Mouse (Mus musculus) stomach, embryonic 14.5 days (tissue): ENCODE results near the gene Slc16a13. TPM values are rescaled to one million over a fixed set of nuclear protein-coding genes. Genes with fewer than 3 reads are reported as not detected.

Experiments
- ATAC-seq: fragments of 200-750 bp; cut with Nextera tagmentation; 2 replicates; pipeline ENCODE4 v1.8.0; 2017; ENCODE audit warnings: low read depth, moderate TSS enrichment; ENCODE audit not compliant: insufficient number of reproducible peaks, insufficient read depth, low FRiP score
- H3K27ac ChIP-seq: fragments of 300-500 bp; sonication (generic); 2 replicates; pipeline ENCODE4 v1.5.1; 2014; ENCODE audit warnings: mild to moderate bottlenecking, low read length, moderate library complexity, mixed read lengths
- H3K27me3 ChIP-seq: fragments of 300-500 bp; sonication (generic); 2 replicates; pipeline ENCODE4 v1.6.1; 2014; ENCODE audit warnings: low read length, control low read depth, mixed read lengths; ENCODE audit not compliant: control insufficient read depth, insufficient read depth
- H3K36me3 ChIP-seq: fragments of 300-500 bp; sonication (generic); 2 replicates; pipeline ENCODE4 v1.6.1; 2014; ENCODE audit warnings: mild to moderate bottlenecking, control low read depth, low read length, moderate library complexity, mixed read lengths; ENCODE audit not compliant: control insufficient read depth, insufficient read depth
- H3K4me1 ChIP-seq: fragments of 300-500 bp; sonication (generic); 2 replicates; pipeline ENCODE4 v1.6.1; 2014; ENCODE audit warnings: low read length, control low read depth, mixed read lengths; ENCODE audit not compliant: control insufficient read depth, insufficient read depth
- H3K4me2 ChIP-seq: fragments of 300-500 bp; sonication (generic); replicated peaks from 2 replicates; pipeline ENCODE4 v1.6.1; 2014; ENCODE audit warnings: low read depth, low read length, control low read depth
- H3K4me3 ChIP-seq: fragments of 300-500 bp; sonication (generic); 2 replicates; pipeline ENCODE4 v1.5.1; 2014; ENCODE audit warnings: low read depth, low read length, control low read depth
- H3K9ac ChIP-seq: fragments of 300-500 bp; sonication (generic); replicated peaks from 2 replicates; pipeline ENCODE4 v1.6.1; 2014; ENCODE audit warnings: low read depth, mild to moderate bottlenecking, control low read depth, low read length, moderate library complexity, mixed read lengths
- H3K9me3 ChIP-seq: fragments of 300-500 bp; sonication (generic); 2 replicates; pipeline ENCODE4 v1.6.1; 2016; ENCODE audit warnings: low read depth, low read length, control low read depth; ENCODE audit not compliant: control insufficient read depth
- WGBS: fragments of 180-500 bp; shearing (Covaris S2); extraction: QIAGEN DNeasy Blood & Tissue Kit; methylation state at CpG from one replicate; pipeline ENCODE4 v1.1.7; 2014; 5-methylcytosine and 5-hydroxymethylcytosine counted together
- polyA plus RNA-seq: library from polyadenylated mRNA; unstranded; fragments of >200 nt; fragmentation: Nextera tagmentation; extraction: Ambion mirVana; gene quantifications from 2 replicates; pipeline ENCODE4 v1.2.1, GENCODE M21; 2014

Slc16a13 gene
- polyA plus RNA-seq, 1 experiment from 2014 or later, result 5.6 TPM

DNA sequence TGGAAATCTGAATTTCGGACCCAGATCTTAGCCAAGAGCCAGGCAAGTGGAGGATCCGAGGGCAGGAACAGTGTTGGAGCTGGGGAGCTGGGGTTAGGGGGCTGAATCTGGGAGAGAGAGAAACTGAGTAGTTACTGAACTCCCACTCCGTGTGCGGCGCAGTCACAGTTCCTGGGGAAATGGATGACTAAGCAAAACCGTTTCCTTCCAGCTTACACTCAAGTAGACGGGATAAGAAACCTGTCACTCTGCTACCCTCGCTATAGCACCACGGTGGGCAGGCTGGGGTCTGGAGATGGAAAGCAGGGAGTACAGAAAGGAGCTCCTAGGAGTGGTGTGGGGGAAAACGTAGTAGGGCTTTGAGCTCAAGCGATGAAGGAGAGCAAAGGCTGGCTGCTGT, 29.3 kb upstream of the Slc16a13 start:
- Histone ChIP-seq H3K4me3 (no peak overlapping the region), H3K27me3 (0 out of 2 replicates have a peak, but pooled peaks cover 7% of the 10 kb centered on the region), H3K27ac (no peak overlapping the region), H3K4me2 (no peak overlapping the region), H3K9ac (no peak overlapping the region), H3K9me3 (no peaks in the 10 kb centered on the region), H3K36me3 (no peaks in the 10 kb centered on the region), H3K4me1 (0 out of 2 replicates have a peak, but pooled peaks cover 4% of the 10 kb centered on the region)
- 72% methylated on average over 11 of the region's 11 CpGs for WGBS
- no peak for ATAC-seq

DNA sequence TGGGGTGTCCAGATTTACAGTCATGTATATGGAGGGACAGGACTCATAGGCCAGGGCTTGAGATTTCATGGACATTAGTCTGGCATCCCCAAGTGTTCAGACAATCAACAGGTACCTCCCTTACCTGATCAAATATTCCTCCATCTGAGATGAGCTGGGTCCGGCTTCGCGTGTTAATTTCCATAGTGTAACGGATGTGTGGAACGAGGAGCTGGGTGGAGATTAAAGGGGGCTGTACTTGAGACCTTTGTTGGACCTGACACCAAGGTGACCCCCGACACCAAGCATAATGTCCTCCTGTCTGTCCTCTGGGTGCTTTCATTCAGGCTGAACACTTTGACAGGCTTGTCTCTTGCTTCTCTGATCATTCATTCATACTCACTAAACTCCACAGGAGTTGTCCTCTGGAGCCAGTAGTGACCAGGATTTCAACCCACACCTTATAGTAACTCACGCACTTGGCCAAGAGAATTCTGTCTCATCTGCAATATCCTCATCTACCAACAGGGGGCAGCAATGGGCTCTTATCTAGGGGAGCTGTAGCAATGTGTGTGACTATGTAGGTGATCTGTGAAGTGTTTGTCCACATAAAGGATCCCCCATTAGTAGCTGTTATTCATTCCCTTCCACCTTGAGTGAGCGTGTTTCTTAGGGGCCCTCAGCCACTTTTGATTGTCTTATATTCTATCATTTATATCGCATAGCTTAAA, 26.4 kb upstream of the Slc16a13 start:
- H3K9me3 ChIP-seq, result no peaks in the 10 kb centered on the region
- H3K4me2 ChIP-seq, result no peak overlapping the region
- H3K4me3 ChIP-seq, result no peak overlapping the region
- no peak for ATAC-seq
- H3K4me1 ChIP-seq, result no peaks in the 10 kb centered on the region
- no peaks in the 10 kb centered on the region for H3K27me3 ChIP-seq
- no peak overlapping the region for H3K27ac ChIP-seq
- H3K36me3 ChIP-seq, result no peaks in the 10 kb centered on the region
- WGBS, result 52% methylated on average over 9 of the region's 9 CpGs
- no peak overlapping the region for H3K9ac ChIP-seq

DNA sequence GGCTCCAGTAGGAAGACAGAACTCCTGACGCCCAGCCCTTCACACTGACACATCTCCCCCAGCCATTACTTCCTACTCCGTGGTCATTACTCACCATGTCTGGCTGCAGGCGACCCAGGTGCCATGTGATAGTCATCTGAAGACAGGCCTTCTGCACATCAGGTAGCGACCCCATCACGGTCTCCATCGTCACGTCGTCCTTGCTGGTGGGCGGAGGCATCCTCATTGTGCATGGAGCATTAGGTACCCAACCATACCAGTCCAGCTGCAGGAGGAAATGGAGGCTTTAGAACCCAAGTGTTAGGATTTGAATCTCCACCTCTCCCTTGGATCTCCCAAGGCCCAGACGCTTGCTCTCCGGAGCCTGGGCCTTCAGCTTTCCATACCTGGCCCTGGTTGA, 21.7 kb upstream of the Slc16a13 start:
- Histone ChIP-seq H3K4me2 (no peak overlapping the region), H3K27me3 (no peaks in the 10 kb centered on the region), H3K36me3 (no peaks in the 10 kb centered on the region), H3K27ac (no peak overlapping the region), H3K9me3 (no peaks in the 10 kb centered on the region), H3K4me1 (peaks cover 12% of the 10 kb centered on the region), H3K9ac (no peak overlapping the region), H3K4me3 (no peak overlapping the region)
- ATAC-seq, result no peak
- 71% methylated on average over 11 of the region's 11 CpGs for WGBS

DNA sequence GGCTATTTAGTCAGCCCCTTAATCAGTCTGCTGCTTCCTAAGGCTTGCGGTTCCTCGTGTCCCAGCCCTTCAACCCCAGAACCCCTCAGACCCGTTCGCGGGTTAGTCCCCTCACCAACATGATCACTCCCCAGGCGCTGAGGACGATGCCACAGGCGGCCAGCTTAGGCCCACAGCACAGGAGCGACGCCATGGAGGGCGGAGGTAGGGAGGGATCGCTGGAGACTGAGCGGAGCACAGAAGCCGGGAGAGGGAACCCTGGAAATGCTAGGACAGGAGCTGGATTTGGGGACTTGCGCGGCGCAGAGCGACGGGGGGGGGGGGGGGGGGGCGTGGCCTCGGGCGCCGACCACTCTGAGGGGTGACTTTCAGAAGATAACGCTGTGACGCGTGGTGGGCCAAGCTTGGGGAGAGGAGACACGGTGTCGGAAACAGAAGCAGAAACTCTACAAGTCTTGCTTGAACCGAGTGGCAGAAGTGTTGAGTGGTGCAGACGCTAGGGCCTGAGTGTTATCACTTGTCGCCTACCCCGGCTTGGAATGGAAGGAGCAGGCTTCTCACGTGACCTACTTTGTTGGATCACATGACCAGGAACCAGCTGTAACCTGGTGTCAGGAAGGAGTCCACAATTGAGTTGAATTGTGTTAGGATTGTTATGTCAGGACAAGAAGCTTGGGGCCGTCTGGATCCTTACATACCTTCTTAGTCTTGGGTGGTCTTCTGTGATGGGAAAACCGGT, 18.8 kb upstream of the Slc16a13 start, which contains the start of the genes Gm21988 and Rnasek:
Gene Gm21988 (minus strand): TSS at position 290 of the 739 bp plus-strand sequence.
Gene Rnasek (minus strand): TSS at position 302 of the 739 bp plus-strand sequence.
- Histone ChIP-seq H3K36me3 (peaks cover 6% of the 10 kb centered on the region), H3K4me2 (peak within 1 kb of the TSS; percentile 96), H3K4me1 (peaks cover 18% of the 10 kb centered on the region), H3K27ac (peak within 1 kb of the TSS; percentile 34), H3K27me3 (no peaks in the 10 kb centered on the region), H3K4me3 (peak within 1 kb of the TSS; percentile 64), H3K9me3 (no peaks in the 10 kb centered on the region), H3K9ac (peak within 1 kb of the TSS; percentile 58)
- under 1% methylated on average over 29 of the region's 35 CpGs for WGBS
- ATAC-seq, result 0 out of 2 replicates have a peak, but pooled peaks have one; percentile 29

DNA sequence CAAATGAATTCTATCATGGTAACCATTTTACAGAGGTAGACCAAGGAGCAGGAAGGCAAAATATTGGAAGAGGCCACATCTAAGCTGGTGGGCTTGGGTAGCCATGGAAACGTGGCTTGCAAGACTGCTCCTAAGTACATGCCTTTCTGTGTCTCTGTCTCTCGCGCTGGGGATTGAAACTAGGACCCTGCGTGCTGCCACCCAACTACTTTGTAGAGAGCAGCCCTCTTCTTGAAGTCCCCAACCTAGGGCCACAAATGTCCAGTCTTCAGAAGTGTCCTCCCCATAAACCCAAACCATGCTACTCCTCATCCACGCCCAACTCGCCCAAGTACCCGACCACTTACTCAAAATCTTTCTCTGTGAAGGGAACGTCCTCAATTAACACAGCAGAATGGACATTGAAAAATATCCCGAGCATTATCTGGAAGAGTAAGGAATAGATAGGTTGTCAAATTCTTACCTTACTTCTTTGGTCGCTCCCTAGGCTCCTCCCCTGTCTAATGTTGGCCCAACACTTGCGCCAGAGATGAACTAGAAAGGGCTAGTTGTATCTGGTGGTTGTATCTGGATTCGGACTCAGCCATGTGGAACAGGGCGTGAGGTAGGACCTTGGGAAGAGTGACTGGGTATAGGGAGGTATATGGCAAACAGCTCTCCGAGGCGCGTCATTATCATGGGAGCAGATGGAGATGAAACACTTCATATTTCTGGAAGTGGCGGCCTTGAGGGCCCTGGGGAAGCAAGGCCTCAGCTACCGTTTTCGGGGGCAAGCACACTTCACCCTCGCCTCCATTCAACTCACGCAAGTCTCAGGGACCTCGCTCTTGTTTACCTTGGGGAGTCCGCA, 18.0 kb upstream of the Slc16a13 start:
- Histone ChIP-seq H3K4me3 (peak overlapping the region; percentile 64), H3K9ac (peak overlapping the region; percentile 89), H3K27ac (peak overlapping the region; percentile 94), H3K36me3 (peaks cover 6% of the 10 kb centered on the region), H3K27me3 (no peaks in the 10 kb centered on the region), H3K4me2 (peak overlapping the region; percentile 96), H3K4me1 (peaks cover 22% of the 10 kb centered on the region), H3K9me3 (no peaks in the 10 kb centered on the region)
- 12% methylated on average over 23 of the region's 23 CpGs for WGBS
- ATAC-seq, result no peak

DNA sequence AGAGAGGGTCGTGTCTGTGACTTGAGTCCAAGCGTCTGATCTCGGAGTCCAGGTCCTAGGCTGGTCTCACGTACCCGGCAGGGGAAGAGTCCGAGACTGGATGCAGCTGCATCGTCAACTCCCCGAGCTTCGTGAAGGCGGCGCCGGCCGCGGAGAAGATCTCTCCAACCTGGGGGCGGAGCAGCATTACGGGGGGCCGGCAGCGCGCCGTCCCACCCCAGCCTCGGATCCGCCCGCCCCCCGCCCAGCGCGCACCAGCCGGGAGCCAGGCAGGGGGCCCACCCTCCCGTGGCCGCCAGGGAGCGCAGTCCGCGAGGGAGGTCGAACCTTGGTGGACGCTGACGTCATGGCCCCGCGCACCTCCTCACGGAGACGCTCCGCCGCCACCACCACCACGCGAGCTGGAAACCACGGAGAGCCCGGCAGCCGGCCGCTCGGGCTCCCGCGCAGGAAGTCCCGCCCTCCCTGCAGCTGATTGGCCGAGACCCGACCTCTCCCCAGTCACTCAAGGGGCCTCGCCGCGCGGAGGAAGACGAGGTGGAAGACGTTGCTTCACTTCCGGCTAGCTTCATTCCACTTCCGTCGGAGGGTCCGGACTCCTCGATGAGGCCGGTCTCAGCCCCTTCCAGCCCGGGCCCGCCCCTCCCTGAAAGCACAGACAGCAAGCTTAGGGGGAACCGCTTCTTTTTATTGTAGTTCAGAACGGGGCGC, 16.7 kb upstream of the Slc16a13 start, which contains the start of gene 0610010K14Rik:
Gene 0610010K14Rik (minus strand): TSS at position 458 of the 711 bp plus-strand sequence.
- H3K9me3 ChIP-seq, result no peaks in the 10 kb centered on the region
- H3K4me2 ChIP-seq, result peak within 1 kb of the TSS; percentile 96
- H3K4me3 ChIP-seq, result peak within 1 kb of the TSS; percentile 64
- under 1% methylated on average over 70 of the region's 70 CpGs for WGBS
- peaks cover 22% of the 10 kb centered on the region for H3K4me1 ChIP-seq
- ATAC-seq, result peak; percentile 95
- H3K9ac ChIP-seq, result peak within 1 kb of the TSS; percentile 89
- H3K27me3 ChIP-seq, result no peaks in the 10 kb centered on the region
- peak within 1 kb of the TSS; percentile 94 for H3K27ac ChIP-seq
- peaks cover 6% of the 10 kb centered on the region for H3K36me3 ChIP-seq

DNA sequence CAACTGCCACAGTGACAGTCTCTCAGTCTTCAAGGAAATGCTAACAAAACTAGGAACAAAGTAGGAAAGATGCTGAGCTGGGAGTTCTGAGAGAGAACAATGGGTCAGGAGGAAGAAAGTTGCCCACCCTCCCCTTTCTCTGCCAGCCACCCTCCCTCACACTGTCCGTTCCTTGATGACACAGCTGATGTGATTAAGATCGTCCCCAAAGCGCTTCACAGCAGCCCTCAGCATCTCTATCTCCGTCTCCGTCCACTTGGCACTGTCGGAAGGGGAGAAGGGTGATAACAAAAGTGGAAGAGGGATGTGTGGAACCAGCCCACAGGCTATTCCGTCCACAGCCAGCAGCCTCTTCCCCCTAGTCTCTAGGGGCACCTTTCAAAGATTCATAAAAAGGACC, 15.9 kb upstream of the Slc16a13 start:
- H3K27ac ChIP-seq, result peak overlapping the region; percentile 94; the same call in 1 of the 2 replicates
- no peaks in the 10 kb centered on the region for H3K9me3 ChIP-seq
- H3K36me3 ChIP-seq, result peaks cover 6% of the 10 kb centered on the region
- peak overlapping the region; percentile 89; the same call in 1 of the 2 replicates for H3K9ac ChIP-seq
- H3K4me1 ChIP-seq, result peaks cover 22% of the 10 kb centered on the region
- WGBS, result 28% methylated on average over 7 of the region's 7 CpGs
- no peaks in the 10 kb centered on the region for H3K27me3 ChIP-seq
- H3K4me2 ChIP-seq, result peak overlapping the region; percentile 96
- peak overlapping the region; percentile 64 for H3K4me3 ChIP-seq
- ATAC-seq, result no peak
